Mouse (Mus musculus) limb, embryonic 14.5 days (tissue): ENCODE data around the gene Lrp11. TPM values are rescaled to one million over a fixed set of nuclear protein-coding genes. Genes with fewer than 3 reads are reported as not detected.

ENCODE experiments used
- ATAC-seq: fragments of 200-750 bp; cut with Nextera tagmentation; 2 replicates; pipeline ENCODE4 v1.8.0; 2017; ENCODE audit warnings: low read depth, moderate number of reproducible peaks, moderate TSS enrichment; ENCODE audit not compliant: low FRiP score
- DNase-seq: peaks from one replicate; pipeline ENCODE4 v3.0.0-alpha.2; 2015; ENCODE audit warnings: low spot score
- H3K27ac ChIP-seq: fragments of 300-500 bp; sonication (generic); replicated peaks from 2 replicates; pipeline ENCODE4 v1.5.1; 2014; ENCODE audit warnings: low read depth, mild to moderate bottlenecking, low read length, moderate library complexity, mixed read lengths
- H3K27me3 ChIP-seq: fragments of 300-500 bp; sonication (generic); 2 replicates; pipeline ENCODE4 v1.6.1; 2014; ENCODE audit warnings: low read length, mixed read lengths; ENCODE audit not compliant: control insufficient read depth, insufficient read depth
- H3K36me3 ChIP-seq: fragments of 300-500 bp; sonication (generic); 2 replicates; pipeline ENCODE4 v1.6.1; 2014; ENCODE audit warnings: mild to moderate bottlenecking, low read length, moderate library complexity, mixed read lengths; ENCODE audit not compliant: control insufficient read depth, insufficient read depth
- H3K4me1 ChIP-seq: fragments of 300-500 bp; sonication (generic); 2 replicates; pipeline ENCODE4 v1.6.1; 2014; ENCODE audit warnings: antibody characterized with exemption, low read length, mixed read lengths; ENCODE audit not compliant: control insufficient read depth, insufficient read depth
- H3K4me2 ChIP-seq: fragments of 300-500 bp; sonication (generic); replicated peaks from 2 replicates; pipeline ENCODE4 v1.6.1; 2014; ENCODE audit warnings: low read depth, mild to moderate bottlenecking, low read length, moderate library complexity; ENCODE audit not compliant: severe bottlenecking
- H3K4me3 ChIP-seq: fragments of 300-500 bp; sonication (generic); replicated peaks from 2 replicates; pipeline ENCODE4 v1.5.1; 2014; ENCODE audit warnings: low read length
- H3K9ac ChIP-seq: fragments of 300-500 bp; sonication (generic); 2 replicates; pipeline ENCODE4 v1.6.1; 2014; ENCODE audit warnings: mild to moderate bottlenecking, low read depth, low read length, moderate library complexity; ENCODE audit not compliant: severe bottlenecking
- H3K9me3 ChIP-seq: fragments of 300-500 bp; sonication (generic); 2 replicates; pipeline ENCODE4 v1.6.1; 2016; ENCODE audit warnings: low read length; ENCODE audit not compliant: control insufficient read depth
- POLR2A ChIP-seq: fragments of 200-500 bp; IDR thresholded peaks from 2 replicates; pipeline ENCODE4 v1.8.0; 2012; ENCODE audit warnings: inconsistent platforms, mild to moderate bottlenecking, moderate library complexity, borderline replicate concordance; ENCODE audit not compliant: insufficient read depth, insufficient read length; ENCODE audit errors: extremely low read depth
- WGBS: fragments of 180-500 bp; shearing (Covaris S2); extraction: QIAGEN DNeasy Blood & Tissue Kit; methylation state at CpG from one replicate; pipeline ENCODE4 v1.1.7; 2014; 5-methylcytosine and 5-hydroxymethylcytosine counted together
- polyA plus RNA-seq, 2 experiments: library from polyadenylated mRNA; depleted of rRNA in 1 of 2; stranded (reverse) in 1 of 2; unstranded in 1 of 2; fragments of >200 nt; fragmentation: Nextera tagmentation in 1 of 2; extraction: Ambion mirVana in 1 of 2; gene quantifications; 2 replicates each; pipeline versions ENCODE4 v1.2.1 to v1.2.3; 2012 to 2014

The Lrp11 gene
- polyA plus RNA-seq, 2 experiments: 1.3 to 1.8 TPM

GRCm38 (mm10) chr10:7586771-7587170, 2.8 kb upstream of the Lrp11 start:
- H3K9ac ChIP-seq: no peak overlapping the region
- H3K9me3 ChIP-seq: no peaks in the 10 kb centered on the region
- no peak for DNase-seq
- WGBS: 74% methylated on average over 2 of the region's 2 CpGs
- H3K4me2 ChIP-seq: no peak overlapping the region
- peaks cover 2% of the 10 kb centered on the region; the same call in 1 of the 2 replicates for H3K4me1 ChIP-seq
- no peak for TF ChIP-seq POLR2A
- ATAC-seq: no peak
- no peak overlapping the region for H3K27ac ChIP-seq
- H3K36me3 ChIP-seq: no peaks in the 10 kb centered on the region
- peaks cover 18% of the 10 kb centered on the region for H3K27me3 ChIP-seq
- H3K4me3 ChIP-seq: no peak overlapping the region

GRCm38 (mm10) chr10:7590234-7590689, 662 bp downstream of the Lrp11 start:
- H3K36me3 ChIP-seq: no peaks in the 10 kb centered on the region
- DNase-seq (no peak), ATAC-seq (no peak)
- H3K4me2 ChIP-seq: peak overlapping the region; percentile 99
- WGBS: 1% methylated on average over 54 of the region's 54 CpGs
- H3K9me3 ChIP-seq: no peaks in the 10 kb centered on the region
- H3K4me1 ChIP-seq: peaks cover 2% of the 10 kb centered on the region; the same call in 1 of the 2 replicates
- TF ChIP-seq POLR2A: no peak
- no peak overlapping the region for H3K27ac ChIP-seq
- H3K9ac ChIP-seq: peak overlapping the region; percentile 21; the same call in 1 of the 2 replicates
- peaks cover 19% of the 10 kb centered on the region for H3K27me3 ChIP-seq
- H3K4me3 ChIP-seq: peak overlapping the region; percentile 66

- no peaks in the 10 kb centered on the region for H3K36me3 ChIP-seq
- H3K27me3 ChIP-seq: peaks cover 19% of the 10 kb centered on the region
- H3K4me3 ChIP-seq: peak overlapping the region; percentile 66
- no peak overlapping the region for H3K9ac ChIP-seq
- H3K9me3 ChIP-seq: no peaks in the 10 kb centered on the region
- no peak overlapping the region for H3K27ac ChIP-seq
- peak overlapping the region; percentile 99 for H3K4me2 ChIP-seq
- WGBS: 10% methylated on average over 8 of the region's 8 CpGs
- no peak for DNase-seq
- ATAC-seq: no peak
- TF ChIP-seq POLR2A: no peak
- peaks cover 2% of the 10 kb centered on the region; the same call in 1 of the 2 replicates for H3K4me1 ChIP-seq
These were observed 1.2 kb downstream of the Lrp11 start for GRCm38 (mm10) chr10:7590792-7591191.

- H3K4me3 ChIP-seq: no peak overlapping the region
- 43% methylated on average over 7 of the region's 7 CpGs for WGBS
- H3K9ac ChIP-seq: no peak overlapping the region
- H3K36me3 ChIP-seq: no peaks in the 10 kb centered on the region
- peaks cover 19% of the 10 kb centered on the region for H3K27me3 ChIP-seq
- H3K9me3 ChIP-seq: no peaks in the 10 kb centered on the region
- no peak overlapping the region for H3K27ac ChIP-seq
- no peak for ATAC-seq
- DNase-seq: no peak
- TF ChIP-seq POLR2A: no peak
- H3K4me2 ChIP-seq: no peak overlapping the region
- peaks cover 2% of the 10 kb centered on the region; the same call in 1 of the 2 replicates for H3K4me1 ChIP-seq
These were observed 5.2 kb downstream of the Lrp11 start for GRCm38 (mm10) chr10:7594797-7595196.

GRCm38 (mm10) chr10:7596251-7596650, 6.7 kb downstream of the Lrp11 start:
- 78% methylated on average over 1 of the region's 1 CpGs for WGBS
- TF ChIP-seq POLR2A: no peak
- ATAC-seq: no peak
- Histone ChIP-seq H3K4me2 (no peak overlapping the region), H3K27ac (no peak overlapping the region), H3K27me3 (peaks cover 7% of the 10 kb centered on the region), H3K9me3 (no peaks in the 10 kb centered on the region), H3K4me3 (no peak overlapping the region), H3K9ac (no peak overlapping the region), H3K36me3 (no peaks in the 10 kb centered on the region), H3K4me1 (no peaks in the 10 kb centered on the region)
- no peak for DNase-seq
